Mouse (Mus musculus) midbrain, embryonic 13.5 days (tissue): Measurements from ENCODE around the gene Sox5. TPM values are rescaled to one million over a fixed set of nuclear protein-coding genes. Genes with fewer than 3 reads are reported as not detected.
"Not testable (repeated sequence)": the region's sequence is repeated elsewhere in the genome, so short reads cannot be mapped to it uniquely, and the experiment has no call there.

Experiments
- ATAC-seq: fragments of 200-750 bp; cut with Nextera tagmentation; 2 replicates; pipeline ENCODE4 v1.8.0; 2017; ENCODE audit warnings: mild to moderate bottlenecking, moderate TSS enrichment, moderate library complexity
- H3K27ac ChIP-seq: fragments of 300-500 bp; sonication (generic); 2 replicates; pipeline ENCODE4 v1.5.1; 2015; ENCODE audit warnings: inconsistent platforms, mild to moderate bottlenecking, moderate library complexity
- H3K27me3 ChIP-seq: fragments of 300-500 bp; sonication (generic); 2 replicates; pipeline ENCODE4 v1.6.1; 2015; ENCODE audit warnings: mild to moderate bottlenecking, inconsistent platforms
- H3K36me3 ChIP-seq: fragments of 300-500 bp; sonication (generic); 2 replicates; pipeline ENCODE4 v1.6.1; 2015; ENCODE audit warnings: mild to moderate bottlenecking, inconsistent platforms
- H3K4me1 ChIP-seq: fragments of 300-500 bp; sonication (generic); replicated peaks from 2 replicates; pipeline ENCODE4 v1.6.1; 2015; ENCODE audit warnings: inconsistent platforms
- H3K4me2 ChIP-seq: fragments of 300-500 bp; sonication (generic); replicated peaks from 2 replicates; pipeline ENCODE4 v1.6.1; 2015; ENCODE audit warnings: moderate library complexity, mild to moderate bottlenecking, inconsistent platforms
- H3K4me3 ChIP-seq: fragments of 300-500 bp; sonication (generic); replicated peaks from 2 replicates; pipeline ENCODE4 v1.5.1; 2015; ENCODE audit warnings: mild to moderate bottlenecking, inconsistent platforms
- H3K9ac ChIP-seq: fragments of 300-500 bp; sonication (generic); replicated peaks from 2 replicates; pipeline ENCODE4 v1.6.1; 2015; ENCODE audit warnings: mild to moderate bottlenecking, inconsistent platforms
- H3K9me3 ChIP-seq: fragments of 300-500 bp; sonication (generic); 2 replicates; pipeline ENCODE4 v1.6.1; 2016; ENCODE audit warnings: mild to moderate bottlenecking, inconsistent platforms
- WGBS: fragments of 180-500 bp; shearing (Covaris S2); methylation state at CpG from one replicate; pipeline ENCODE4 v1.1.7; 2015; 5-methylcytosine and 5-hydroxymethylcytosine counted together
- polyA plus RNA-seq: library from polyadenylated mRNA; unstranded; fragments of >200 nt; fragmentation: Nextera tagmentation; extraction: Ambion mirVana; gene quantifications from 2 replicates; pipeline ENCODE4 v1.2.1, GENCODE M21; 2015

Sox5 gene
- polyA plus RNA-seq, 1 experiment from 2014 or later, result 52.0 TPM

DNA sequence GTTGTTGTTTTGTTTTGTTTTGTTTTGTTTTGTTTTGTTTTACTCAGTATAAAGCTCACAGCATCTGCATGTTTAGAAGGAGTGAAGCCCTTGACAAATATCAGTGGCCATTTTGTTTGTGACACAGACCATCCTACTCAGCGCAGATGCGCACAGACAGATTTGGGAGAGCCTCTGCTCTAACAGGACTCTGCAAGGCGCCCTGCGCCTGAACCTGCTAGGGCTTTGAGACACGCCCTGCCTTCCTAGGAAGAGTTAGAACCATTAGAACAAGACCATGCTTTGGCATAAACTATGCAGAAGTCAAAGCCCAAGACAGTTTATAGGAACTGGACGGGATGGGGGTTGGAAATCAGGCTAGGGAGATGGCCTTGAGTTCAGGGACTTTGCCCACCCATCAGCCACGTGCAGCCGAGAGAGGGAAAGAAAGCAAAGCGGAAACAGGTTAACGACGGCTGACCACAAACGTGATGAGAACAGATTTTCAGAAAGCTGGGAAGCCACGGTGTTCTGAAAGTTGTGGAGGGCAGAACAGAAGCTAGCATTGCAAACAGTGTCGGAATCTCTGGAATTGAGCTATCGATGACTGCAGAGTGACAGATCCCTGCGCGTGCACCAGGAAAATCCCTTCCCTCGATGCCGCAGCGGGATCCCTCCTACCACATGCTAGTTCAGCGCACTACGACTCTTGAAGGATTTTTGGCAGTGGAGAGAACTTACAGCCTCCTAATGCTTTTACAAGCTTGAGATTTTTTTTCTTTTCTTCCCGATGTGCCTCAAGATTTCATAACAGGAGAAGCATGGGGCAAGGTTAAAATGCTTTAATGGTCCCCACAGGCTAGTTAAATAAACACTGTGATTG lies 482.9 kb downstream of the Sox5 start:
- 0 out of 2 replicates have a peak, but pooled peaks cover 7% of the 10 kb centered on the region for H3K4me1 ChIP-seq
- no peak overlapping the region for H3K4me2 ChIP-seq
- H3K27me3 ChIP-seq, result no peaks in the 10 kb centered on the region
- peaks cover 4% of the 10 kb centered on the region; the same call in 1 of the 2 replicates for H3K9me3 ChIP-seq
- 84% methylated on average over 23 of the region's 23 CpGs for WGBS
- no peak for ATAC-seq
- no peaks in the 10 kb centered on the region for H3K36me3 ChIP-seq
- H3K9ac ChIP-seq, result no peak overlapping the region
- no peak overlapping the region for H3K4me3 ChIP-seq
- no peak overlapping the region for H3K27ac ChIP-seq

- H3K4me3 ChIP-seq, result no peak overlapping the region
- no peaks in the 10 kb centered on the region for H3K27me3 ChIP-seq
- WGBS, result 86% methylated on average over 5 of the region's 5 CpGs
- H3K9ac ChIP-seq, result no peak overlapping the region
- no peak overlapping the region for H3K27ac ChIP-seq
- 0 out of 2 replicates have a peak, but pooled peaks cover 7% of the 10 kb centered on the region for H3K4me1 ChIP-seq
- H3K9me3 ChIP-seq, result peaks cover 4% of the 10 kb centered on the region; the same call in 1 of the 2 replicates
- no peaks in the 10 kb centered on the region for H3K36me3 ChIP-seq
- ATAC-seq, result no peak
- H3K4me2 ChIP-seq, result no peak overlapping the region
Observed at GRCm38 (mm10) chr6:144297846-144298245, 483.9 kb downstream of the Sox5 start.

DNA sequence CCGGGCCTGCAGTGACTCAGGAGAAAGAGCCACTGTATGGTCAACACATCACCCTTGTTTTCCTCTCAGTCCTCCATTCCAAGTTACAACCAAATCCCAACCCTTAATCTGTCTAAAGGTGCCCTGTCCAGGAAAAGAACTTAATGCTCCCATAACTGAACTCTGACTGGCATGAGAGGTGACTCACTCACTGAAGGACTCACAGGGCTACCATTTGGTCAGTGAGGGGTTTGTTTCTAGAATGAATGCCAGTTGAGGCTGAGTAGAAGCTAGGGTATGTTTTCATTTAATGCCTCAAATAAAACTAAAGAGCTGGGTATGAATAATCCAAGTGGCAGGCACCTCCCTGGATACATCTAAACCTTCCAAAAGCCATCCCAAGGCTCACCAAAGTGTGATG lies 484.6 kb downstream of the Sox5 start:
- H3K4me2 ChIP-seq, result no peak overlapping the region
- no peak for ATAC-seq
- no peaks in the 10 kb centered on the region for H3K36me3 ChIP-seq
- no peak overlapping the region for H3K4me3 ChIP-seq
- H3K27me3 ChIP-seq, result no peaks in the 10 kb centered on the region
- no peak overlapping the region for H3K27ac ChIP-seq
- no peak overlapping the region for H3K9ac ChIP-seq
- 0 out of 2 replicates have a peak, but pooled peaks cover 7% of the 10 kb centered on the region for H3K4me1 ChIP-seq
- peaks cover 4% of the 10 kb centered on the region; the same call in 1 of the 2 replicates for H3K9me3 ChIP-seq
- 87% methylated on average over 1 of the region's 1 CpGs for WGBS

DNA sequence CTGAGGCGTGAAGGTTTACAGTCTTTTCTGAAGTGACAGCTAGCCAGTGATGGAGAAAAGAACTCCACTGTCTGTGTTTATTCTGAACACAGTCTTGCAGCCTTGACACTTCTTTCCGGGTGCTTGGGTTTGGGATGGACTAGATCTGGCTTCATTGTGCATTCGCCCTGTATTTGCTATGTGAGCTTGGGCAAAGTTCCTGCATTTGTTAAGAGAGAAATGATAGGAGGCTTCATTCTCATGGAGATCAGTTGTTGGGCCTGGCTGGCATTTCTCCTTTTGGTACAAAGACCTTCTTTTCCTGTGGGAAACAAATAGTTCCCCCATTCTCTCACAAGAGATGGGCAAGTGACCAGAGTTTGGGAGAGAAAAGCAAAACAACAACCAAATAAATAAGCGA lies 490.3 kb downstream of the Sox5 start:
- Histone ChIP-seq H3K4me3 (no peak overlapping the region), H3K27me3 (no peaks in the 10 kb centered on the region), H3K9me3 (peaks cover 4% of the 10 kb centered on the region; the same call in 1 of the 2 replicates), H3K4me1 (0 out of 2 replicates have a peak, but pooled peaks cover 3% of the 10 kb centered on the region), H3K4me2 (no peak overlapping the region), H3K9ac (no peak overlapping the region), H3K27ac (no peak overlapping the region), H3K36me3 (no peaks in the 10 kb centered on the region)
- ATAC-seq, result no peak
- 83% methylated on average over 4 of the region's 4 CpGs for WGBS

- Histone ChIP-seq H3K27ac (no peak overlapping the region), H3K36me3 (no peaks in the 10 kb centered on the region)
- WGBS, result 83% methylated on average over 4 of the region's 4 CpGs
Observed at GRCm38 (mm10) chr6:144286122-144286521, 495.7 kb downstream of the Sox5 start.

DNA sequence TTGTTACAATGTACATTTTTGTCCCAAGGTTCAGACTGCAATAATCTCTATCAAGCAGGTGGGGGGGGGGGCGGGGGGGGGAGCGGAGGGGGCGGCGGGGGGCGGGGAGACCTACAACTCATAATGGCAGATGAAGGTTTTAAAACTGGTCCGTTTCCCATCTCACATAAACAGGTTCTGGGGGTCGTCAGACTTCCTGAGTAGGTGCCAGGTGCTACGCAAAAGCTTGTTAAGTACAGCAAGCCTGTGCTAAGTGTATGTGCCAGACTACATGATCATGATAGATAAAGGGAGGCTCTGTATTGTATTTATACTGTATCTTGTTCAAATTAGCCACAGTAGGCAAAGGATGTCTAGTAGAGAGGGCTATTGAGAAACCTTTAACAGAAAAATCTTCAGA lies 498.6 kb downstream of the Sox5 start:
- Histone ChIP-seq H3K4me3 (no peak overlapping the region), H3K4me1 (no peaks in the 10 kb centered on the region), H3K36me3 (no peaks in the 10 kb centered on the region), H3K27ac (no peak overlapping the region), H3K9me3 (no peaks in the 10 kb centered on the region), H3K27me3 (0 out of 2 replicates have a peak, but pooled peaks cover 2% of the 10 kb centered on the region), H3K9ac (no peak overlapping the region), H3K4me2 (no peak overlapping the region)
- 62% methylated on average over 8 of the region's 8 CpGs for WGBS
- ATAC-seq, result no peak

More at GRCm38 (mm10) chr6:144286122-144286521, 495.7 kb downstream of the Sox5 start:
- no peak for ATAC-seq
- Histone ChIP-seq H3K9me3 (no peaks in the 10 kb centered on the region), H3K4me1 (0 out of 2 replicates have a peak, but pooled peaks cover 3% of the 10 kb centered on the region), H3K27me3 (0 out of 2 replicates have a peak, but pooled peaks cover 2% of the 10 kb centered on the region), H3K4me2 (no peak overlapping the region), H3K4me3 (no peak overlapping the region), H3K9ac (no peak overlapping the region)

DNA sequence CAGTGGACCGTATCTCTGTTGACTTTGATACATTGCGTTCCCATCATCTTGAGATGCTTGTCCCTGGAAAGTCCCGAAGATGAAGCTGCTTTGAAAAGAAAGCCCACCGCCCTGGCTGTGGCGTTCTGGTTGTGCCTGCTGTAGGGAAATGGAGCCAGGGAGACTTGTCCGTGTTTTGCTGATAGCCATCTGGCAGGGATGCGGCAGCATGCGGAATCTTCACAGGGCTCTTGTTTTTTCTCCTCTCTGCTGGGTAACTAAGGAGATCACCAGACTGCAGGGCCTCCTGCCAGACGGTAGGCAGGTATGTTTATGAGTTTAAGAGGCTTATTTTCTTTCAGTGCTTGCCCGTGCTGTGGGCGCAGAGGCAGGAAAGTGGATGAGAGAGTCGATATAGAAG lies 499.0 kb downstream of the Sox5 start:
- no peak overlapping the region for H3K4me2 ChIP-seq
- no peaks in the 10 kb centered on the region for H3K36me3 ChIP-seq
- no peaks in the 10 kb centered on the region for H3K4me1 ChIP-seq
- no peak overlapping the region for H3K4me3 ChIP-seq
- H3K27me3 ChIP-seq, result 0 out of 2 replicates have a peak, but pooled peaks cover 2% of the 10 kb centered on the region
- no peak overlapping the region for H3K27ac ChIP-seq
- ATAC-seq, result no peak
- no peaks in the 10 kb centered on the region for H3K9me3 ChIP-seq
- no peak overlapping the region for H3K9ac ChIP-seq
- WGBS, result 82% methylated on average over 12 of the region's 12 CpGs

GRCm38 (mm10) chr6:144281661-144282060 lies 500.1 kb downstream of the Sox5 start:
- no peak overlapping the region for H3K4me3 ChIP-seq
- WGBS, result 91% methylated on average over 3 of the region's 3 CpGs
- H3K9ac ChIP-seq, result no peak overlapping the region
- ATAC-seq, result no peak
- 0 out of 2 replicates have a peak, but pooled peaks cover 2% of the 10 kb centered on the region for H3K27me3 ChIP-seq
- no peak overlapping the region for H3K27ac ChIP-seq
- H3K9me3 ChIP-seq, result no peaks in the 10 kb centered on the region
- no peak overlapping the region for H3K4me2 ChIP-seq
- no peaks in the 10 kb centered on the region for H3K36me3 ChIP-seq
- no peaks in the 10 kb centered on the region for H3K4me1 ChIP-seq

- no peaks in the 10 kb centered on the region for H3K27me3 ChIP-seq
- no peak overlapping the region for H3K4me2 ChIP-seq
- peaks cover 2% of the 10 kb centered on the region for H3K4me1 ChIP-seq
- 70% methylated on average over 13 of the region's 13 CpGs for WGBS
- H3K9me3 ChIP-seq, result no peaks in the 10 kb centered on the region
- no peak overlapping the region for H3K27ac ChIP-seq
- H3K4me3 ChIP-seq, result no peak overlapping the region
- no peak for ATAC-seq
- no peak overlapping the region for H3K9ac ChIP-seq
- no peaks in the 10 kb centered on the region for H3K36me3 ChIP-seq
Observed at GRCm38 (mm10) chr6:144278505-144279053, 503.2 kb downstream of the Sox5 start.

DNA sequence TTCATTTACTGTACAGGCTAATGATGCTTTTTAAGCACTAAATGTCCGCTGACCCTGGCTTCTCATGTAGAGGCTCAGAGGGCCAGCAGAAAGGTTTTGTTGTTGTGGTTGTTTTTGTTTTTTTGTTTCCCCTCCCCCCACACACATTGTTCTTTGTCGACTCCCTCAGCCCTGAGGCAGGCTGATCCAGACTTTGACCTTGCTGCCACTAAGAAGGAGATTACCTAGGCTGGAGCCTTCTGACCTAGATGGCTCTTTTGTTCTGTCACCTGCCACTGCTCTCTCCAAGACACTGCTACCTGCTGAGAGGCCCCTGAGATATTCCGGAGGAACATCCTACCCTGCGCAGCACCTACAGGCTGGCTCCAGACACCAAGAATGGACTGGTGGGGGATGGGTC lies 508.4 kb downstream of the Sox5 start:
- ATAC-seq, H3K4me2 ChIP-seq: not testable (repeated sequence)

GRCm38 (mm10) chr6:144271326-144271725 lies 510.5 kb downstream of the Sox5 start:
- H3K4me2 ChIP-seq, result no peak overlapping the region
- H3K9ac ChIP-seq, result no peak overlapping the region
- no peak for ATAC-seq
- H3K27ac ChIP-seq, result no peak overlapping the region
- H3K4me3 ChIP-seq, result no peak overlapping the region
- H3K27me3 ChIP-seq, result 0 out of 2 replicates have a peak, but pooled peaks cover 4% of the 10 kb centered on the region
- no peaks in the 10 kb centered on the region for H3K9me3 ChIP-seq
- 83% methylated on average over 2 of the region's 2 CpGs for WGBS
- peaks cover 7% of the 10 kb centered on the region for H3K4me1 ChIP-seq
- H3K36me3 ChIP-seq, result no peaks in the 10 kb centered on the region

More for the DNA sequence above, 508.4 kb downstream of the Sox5 start:
- not testable (repeated sequence) for H3K4me3 ChIP-seq, H3K9me3 ChIP-seq, H3K27me3 ChIP-seq, H3K36me3 ChIP-seq, H3K27ac ChIP-seq, H3K4me1 ChIP-seq, H3K9ac ChIP-seq
- 18% methylated on average over 4 of the region's 4 CpGs for WGBS

- no peak overlapping the region for H3K9ac ChIP-seq
- no peak overlapping the region for H3K27ac ChIP-seq
- ATAC-seq, result no peak
- H3K27me3 ChIP-seq, result peaks cover 9% of the 10 kb centered on the region; the same call in 1 of the 2 replicates
- H3K4me2 ChIP-seq, result no peak overlapping the region
- no peak overlapping the region for H3K4me3 ChIP-seq
- WGBS, result 92% methylated on average over 3 of the region's 3 CpGs
- H3K4me1 ChIP-seq, result peaks cover 7% of the 10 kb centered on the region
- no peaks in the 10 kb centered on the region for H3K36me3 ChIP-seq
- H3K9me3 ChIP-seq, result no peaks in the 10 kb centered on the region
Observed at GRCm38 (mm10) chr6:144270306-144270705, 511.5 kb downstream of the Sox5 start.
